Mouse (Mus musculus) layer of hippocampus, adult 9-11 months (tissue): ENCODE results near the gene Tmem185b.
A peak's percentile ranks its signal among the peaks of the same experiment; 100 is the strongest.

Experiments used
- DNase-seq: peaks from one replicate; pipeline ENCODE4 v3.0.0; 2022

Gene Tmem185b

DNA sequence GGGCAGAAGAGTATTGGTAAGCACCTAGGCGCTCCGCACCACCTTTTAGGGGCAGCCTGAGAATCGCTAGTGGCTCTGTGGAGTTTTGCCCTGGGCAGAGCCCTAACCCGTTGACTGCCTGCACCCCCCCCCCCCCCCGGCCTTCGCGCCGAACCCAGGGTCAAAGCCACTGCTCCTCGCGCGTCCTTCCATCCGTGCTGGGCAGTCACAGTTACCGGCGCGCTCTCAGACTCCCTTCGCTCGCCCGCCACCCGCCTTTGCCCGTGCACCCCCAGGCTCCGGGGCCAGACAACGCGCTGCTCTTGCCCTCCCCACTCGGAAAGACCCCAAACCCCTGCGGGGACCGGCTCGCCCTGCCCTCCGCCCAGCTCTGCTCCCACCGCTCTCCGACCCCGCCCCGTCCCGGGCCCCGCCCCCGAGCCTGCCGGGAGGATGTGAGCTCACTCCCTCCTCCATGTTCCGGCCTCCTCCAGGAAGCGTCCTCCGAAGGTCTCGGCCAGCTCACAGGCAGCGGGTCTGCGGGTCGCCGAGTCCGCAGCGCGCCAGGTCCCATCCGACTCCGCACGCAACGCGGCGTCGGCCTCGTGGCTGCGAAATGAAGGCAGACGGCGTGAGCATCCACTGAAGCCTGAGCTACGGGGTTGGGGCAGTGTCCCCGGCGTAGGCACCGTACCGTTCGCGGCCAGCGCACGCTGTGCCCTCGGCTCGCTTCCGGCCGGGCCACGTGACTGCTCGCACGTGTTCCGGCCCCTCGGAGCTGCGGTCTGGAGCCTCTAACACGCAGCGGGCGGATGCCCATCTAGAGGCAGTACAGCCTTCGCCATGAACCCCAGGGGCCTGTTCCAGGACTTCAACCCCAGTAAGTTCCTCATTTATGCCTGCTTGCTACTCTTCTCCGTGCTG lies at the start of gene Tmem185b:
Tmem185b (plus strand) TSS at position 472 of the 903 bp plus-strand sequence.
- peak; percentile 88 for DNase-seq

DNA sequence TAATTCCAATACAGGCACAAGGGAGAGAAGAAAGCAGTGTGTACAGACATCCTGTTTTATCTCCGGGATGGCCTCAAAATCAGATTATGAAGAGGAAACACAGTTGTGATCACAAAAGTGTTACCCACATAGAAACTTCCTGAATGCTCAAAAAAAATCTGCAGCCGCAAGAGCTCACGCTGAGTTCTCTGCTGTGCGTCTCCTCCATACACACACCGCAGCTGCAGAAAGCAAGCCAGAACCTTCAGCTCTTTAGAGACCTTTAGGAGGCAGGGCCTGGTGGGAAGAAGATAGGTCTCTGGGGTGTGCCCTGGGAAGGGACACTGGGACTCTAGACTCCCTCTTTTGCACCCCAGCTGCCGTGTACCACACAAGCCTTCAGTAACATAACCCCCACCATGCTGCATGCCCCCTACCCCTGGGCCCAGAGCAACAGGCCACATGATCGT lies 49.0 kb upstream of the Tmem185b start:
- no peak for DNase-seq

DNA sequence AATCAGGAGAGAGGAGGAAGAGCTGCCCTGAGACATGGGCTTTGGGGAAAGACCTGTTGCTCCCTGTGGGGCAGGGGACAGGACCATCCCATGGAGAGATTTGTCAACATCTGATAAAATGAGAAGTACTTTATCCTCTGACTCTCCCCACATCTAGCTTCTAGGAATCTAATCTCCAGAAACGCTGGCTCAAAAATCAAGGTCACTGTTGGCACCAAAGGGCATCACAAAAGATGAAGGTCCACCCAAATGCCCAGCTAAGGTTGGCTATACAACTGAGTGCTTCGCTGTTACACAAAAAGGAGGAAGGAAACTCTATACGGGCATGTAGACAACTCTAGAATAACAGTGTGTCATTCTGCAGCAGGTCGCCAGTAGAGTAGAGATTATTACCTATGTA lies 46.3 kb upstream of the Tmem185b start:
- no peak for DNase-seq

DNA sequence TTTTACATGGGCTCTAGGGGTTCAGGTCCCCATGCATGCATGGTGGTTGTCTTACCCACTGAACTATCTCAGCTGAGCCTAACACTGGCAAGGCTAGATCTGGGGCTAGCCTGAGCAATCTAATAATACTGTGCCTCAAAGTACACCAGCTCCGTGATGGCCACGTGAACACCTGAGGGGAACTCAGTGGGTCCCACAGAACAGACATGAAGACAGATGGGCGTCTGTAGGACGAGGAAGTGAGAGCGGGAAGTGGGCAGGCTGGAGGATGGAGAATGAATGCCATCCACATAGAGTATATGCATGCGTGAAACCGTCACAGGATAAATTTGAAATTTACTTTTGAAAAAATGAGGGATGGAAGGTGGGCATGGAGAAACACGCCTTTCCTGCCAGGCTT lies 45.3 kb upstream of the Tmem185b start:
- peak; percentile 55 for DNase-seq

DNA sequence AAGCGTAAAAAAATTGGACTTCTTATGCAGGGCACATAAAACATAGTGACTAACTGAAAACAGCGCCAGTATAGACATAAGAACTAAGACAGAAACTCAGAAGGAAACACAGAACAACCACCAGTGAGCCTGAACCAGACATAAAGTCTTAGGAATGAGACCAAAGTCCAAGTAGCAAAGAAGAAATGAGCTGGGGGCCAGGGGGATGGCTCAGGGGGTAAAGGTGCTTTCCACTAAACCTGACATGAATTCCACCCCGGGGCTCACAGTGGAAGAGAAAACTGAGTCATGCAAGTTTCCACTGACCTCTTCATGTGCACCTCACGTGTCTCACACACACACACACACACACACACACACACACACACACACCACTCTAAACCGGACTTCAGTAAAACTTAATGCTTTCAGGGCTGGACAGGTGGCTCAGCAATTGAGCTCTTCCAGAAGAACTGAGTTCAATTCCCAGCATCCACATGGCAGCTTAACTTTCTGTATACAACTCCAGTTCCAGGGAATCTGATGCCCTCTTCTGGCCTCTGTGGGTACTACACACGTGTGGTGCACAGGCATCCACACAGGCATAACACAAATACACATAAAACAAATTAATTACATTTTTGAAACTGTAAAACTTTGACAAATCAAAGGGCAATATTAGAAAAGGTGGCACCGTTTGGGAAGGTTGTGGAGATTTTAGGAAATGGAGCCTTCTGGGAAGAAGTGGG lies 44.6 kb upstream of the Tmem185b start:
- DNase-seq: no peak

DNA sequence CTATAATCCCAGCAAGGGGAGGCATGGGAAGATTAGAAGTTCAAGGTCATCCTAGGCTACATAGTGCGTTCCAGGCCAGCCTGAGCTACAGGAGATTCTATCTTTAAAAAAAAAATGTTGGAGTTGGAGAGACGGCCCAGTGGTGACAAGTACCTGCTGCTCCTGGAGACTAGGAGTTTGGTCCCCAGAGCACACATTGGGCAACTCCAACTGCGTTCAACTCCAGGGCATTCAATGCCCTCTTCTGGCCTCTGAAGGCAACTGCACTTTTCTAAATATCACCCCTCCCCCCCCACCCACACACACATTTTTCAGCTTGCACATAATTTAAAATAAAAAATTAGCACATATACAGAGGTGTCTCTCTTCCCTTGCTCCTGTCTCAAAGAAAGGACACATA lies 43.1 kb upstream of the Tmem185b start:
- no peak for DNase-seq

DNA sequence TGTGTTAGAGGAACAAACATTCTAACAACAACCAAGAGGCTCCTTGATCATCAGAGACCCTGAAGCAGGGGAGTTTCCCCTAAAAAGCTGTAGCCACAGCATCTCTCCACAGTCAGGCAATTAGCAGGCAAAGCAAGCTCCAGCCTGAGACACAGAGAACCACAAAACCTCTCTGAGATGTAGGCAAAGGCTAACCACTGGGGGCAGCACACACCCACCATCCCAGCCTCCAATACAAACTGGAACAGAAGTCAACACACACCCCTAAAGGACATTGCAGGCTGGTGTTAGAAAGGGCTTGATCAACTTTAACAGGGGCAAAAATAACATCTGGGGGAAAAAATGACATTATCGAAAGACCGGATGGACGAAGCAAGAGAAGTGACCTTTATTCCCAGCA lies 41.5 kb upstream of the Tmem185b start:
- no peak for DNase-seq

DNA sequence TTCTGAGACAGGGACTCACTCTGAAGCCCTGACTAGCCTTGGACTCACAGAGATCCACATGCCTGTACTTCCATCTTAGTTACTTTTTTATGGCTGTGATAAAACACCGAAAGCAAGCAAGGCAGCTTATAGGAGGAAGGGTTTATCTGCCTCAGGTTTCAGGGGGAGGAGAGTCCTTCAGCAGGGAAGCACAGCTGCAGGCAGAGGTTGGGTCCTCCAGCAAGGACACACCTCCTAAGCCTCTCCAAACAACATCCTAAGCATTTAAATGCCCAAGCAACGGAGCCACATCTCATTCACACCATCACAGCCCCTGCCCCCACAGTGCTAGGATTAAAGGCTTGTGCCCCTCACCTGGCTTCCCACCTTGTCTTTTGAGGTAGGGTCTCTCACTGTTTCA lies 40.1 kb upstream of the Tmem185b start:
- DNase-seq: no peak

DNA sequence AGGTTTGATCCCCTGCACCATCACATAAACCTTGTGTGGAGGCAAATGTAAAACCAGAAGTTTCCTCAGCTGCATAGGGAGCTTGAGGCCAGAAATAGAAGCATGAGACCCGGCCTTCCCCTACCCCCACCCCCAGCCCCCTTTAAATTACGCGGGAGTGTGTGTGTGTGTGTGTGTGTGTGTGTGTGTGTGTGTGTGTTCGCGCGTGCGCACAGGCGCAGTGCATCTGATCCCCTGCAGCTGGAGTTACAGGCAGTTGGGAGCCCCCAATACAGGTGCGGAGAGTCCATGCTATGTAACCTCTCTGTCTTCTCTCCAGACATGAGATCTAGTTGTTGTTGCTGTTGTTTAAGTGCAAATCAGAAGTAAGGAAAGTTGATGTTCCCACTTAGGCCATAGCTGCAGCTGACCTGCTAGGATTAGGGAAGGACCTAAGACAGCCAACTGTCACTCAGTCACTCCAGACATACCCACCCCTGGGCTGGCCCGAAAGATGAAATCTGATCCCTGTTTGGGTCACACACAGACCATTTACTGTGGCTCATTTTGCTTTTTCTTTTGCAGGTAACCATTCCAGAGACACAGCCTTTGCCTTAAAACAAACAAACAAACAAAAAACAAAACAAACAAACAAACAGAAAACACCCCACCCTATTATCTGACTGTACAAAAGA lies 37.9 kb upstream of the Tmem185b start:
- DNase-seq: no peak

DNA sequence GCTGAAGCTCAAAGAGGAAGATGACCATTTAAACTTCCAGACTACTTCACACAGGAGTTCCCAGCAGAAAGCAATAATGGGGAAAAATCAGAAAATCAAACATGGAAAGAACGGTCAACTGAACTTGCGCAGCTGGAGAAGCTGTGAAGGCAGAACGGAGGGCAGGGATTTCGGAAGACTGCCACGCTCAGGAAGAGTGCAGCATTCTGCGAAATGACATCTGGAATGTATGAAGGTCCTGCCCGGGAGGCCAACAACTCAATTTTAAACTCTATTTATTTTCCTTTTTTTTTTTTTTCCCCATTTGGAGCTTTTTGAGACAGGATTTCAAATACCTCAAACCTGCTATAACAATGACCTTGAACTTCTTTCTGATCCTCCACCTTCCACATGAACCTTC lies 35.2 kb upstream of the Tmem185b start:
- DNase-seq: no peak

DNA sequence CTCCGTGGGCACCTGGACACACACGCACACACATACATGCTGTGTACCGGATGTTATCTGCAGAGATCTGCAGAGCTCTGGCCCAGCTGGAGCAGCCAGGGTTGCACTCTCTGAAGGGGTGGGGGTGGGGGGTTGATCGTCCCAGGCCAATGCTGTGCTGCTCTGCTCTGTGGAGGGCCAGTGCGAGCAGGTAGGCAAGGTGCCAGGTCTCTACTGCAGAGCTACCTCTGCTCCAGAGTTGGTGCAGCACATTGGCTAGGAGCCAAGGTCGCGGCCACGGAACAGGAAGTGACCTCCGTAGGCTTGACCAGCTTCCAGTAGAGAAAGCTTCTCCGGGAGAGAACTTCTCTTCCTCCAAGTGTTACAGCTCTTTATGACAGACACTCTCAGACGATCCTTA lies 33.9 kb upstream of the Tmem185b start:
- DNase-seq: peak; percentile 52

DNA sequence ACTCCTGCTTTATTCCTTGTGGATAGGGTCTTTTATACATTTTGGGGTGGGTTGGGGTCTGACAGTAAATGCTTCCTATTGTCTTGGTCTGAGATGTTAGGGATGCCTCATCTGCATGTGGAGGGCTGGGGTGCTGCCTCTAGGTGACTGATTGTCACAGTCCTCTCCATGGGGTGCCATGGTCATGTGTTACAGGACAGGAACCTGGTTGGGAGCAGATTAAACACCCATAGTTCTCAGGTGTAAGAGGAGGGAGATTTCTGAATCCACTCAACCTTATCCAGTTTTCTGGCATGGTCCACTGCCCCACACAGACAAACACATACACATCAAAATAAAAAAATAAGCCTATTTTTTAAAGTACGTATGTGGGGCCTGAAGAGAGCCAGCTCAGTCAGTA lies 33.5 kb upstream of the Tmem185b start:
- no peak for DNase-seq

DNA sequence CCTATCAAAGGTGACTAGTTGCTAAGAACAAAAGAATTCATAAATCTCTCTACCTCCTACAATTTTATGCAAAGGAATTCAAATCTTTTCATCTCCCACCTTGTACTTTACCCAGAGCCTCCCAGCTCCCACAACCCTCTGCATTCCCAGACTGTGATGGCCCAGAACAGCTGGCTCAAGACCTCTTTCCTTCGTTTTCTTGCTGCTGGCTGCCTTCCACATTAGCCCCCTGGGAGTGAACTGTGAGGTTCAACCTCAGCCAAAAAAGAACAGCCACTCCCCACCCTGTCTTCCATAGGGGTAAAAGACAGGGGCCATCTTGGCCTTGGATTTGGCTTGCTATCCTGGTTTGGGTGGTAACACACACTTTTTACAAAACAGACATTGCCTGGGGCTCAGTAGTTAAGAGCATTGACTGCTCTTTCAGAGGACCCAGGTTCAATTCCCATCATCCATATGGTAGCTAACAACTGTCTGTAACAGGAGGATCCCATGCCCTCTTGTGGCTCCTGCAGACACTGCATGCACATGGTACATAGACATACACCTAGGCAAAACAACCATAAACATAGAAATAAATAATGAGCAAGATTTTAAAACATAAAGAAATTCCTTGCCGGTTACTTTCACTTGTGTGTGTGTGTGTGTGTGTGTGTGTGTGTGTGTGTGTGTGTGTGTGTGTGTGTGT lies 31.8 kb upstream of the Tmem185b start:
- DNase-seq: no peak

DNA sequence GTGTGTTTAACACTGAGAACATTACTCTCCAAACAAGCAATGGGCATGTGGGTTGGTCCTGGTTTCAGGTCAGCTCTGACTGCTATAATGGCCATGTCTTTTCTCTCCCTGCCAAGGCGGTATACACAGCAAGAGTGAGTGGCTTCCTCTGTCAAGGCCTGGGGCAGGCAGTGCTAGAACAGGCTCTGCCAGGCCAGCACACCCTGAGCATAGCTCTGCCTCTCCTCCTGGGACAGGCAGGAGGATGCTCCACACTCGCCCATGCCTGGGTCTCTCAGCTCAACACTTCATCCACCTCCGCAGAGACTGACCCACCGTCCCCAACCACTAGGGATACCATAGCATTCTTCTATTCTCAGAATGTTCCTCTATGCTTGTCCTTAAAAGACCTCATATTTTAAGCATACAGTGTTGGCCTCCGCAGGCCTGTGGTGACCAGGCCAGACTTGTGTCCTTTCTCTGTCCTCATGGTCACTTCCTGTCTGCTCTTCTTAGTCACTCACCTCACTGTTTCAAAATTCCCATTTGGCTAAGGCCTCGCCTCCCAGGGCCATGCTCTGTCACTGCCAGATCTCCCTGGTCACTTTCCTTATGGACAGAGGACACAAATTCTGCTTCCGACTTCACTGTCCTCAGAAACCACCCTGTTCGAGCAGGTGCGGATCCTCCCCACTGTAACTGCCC lies 31.1 kb upstream of the Tmem185b start:
- no peak for DNase-seq

DNA sequence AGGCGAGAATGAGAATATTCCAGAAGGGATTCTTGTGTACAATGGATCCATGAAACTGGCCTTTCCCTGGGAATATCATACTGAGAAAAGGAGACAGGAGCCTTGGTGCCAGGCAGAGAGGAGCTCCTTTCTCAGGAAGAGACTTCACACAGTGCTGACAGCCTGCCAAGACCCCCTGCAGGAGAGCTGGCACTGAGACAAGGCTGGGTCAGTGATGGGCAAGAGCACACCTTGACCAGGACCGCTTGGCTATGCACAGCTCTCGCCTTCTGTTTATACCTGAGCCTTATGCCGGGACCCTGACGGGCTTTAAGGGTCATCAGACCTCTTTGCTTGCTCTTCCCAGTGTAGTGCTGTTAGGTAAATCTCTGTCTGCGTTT lies 30.6 kb upstream of the Tmem185b start:
- DNase-seq: no peak

DNA sequence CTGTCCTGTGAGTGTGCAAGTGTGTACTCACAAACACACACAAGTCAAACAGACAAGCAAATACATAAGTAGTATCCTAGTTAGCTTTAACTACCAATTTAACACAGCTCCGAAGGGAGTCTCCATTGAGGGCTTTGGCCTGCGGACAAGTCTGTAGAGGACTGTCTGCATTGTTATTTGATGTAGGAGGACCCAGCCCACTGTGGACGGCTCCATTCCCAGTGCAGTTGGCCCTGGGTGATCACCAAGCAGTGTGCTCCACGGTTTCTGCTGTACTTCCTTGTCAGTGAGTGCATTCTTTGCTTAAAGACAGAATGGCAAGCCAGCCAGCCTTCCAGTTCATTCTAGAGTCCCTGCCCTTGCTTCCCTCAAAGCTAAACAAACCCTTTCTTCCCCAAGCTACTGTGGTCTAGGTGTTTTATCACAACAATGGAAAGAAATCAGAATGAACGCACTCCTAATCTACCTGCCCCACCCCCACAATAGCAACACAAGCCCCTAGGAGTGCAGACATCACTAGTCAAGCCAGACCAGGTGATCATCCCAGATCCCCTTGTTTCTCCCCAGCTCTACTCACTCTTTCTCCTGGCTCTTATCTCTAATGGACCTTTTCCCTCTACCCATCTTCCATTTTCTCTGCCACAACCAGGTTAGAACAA lies 28.5 kb upstream of the Tmem185b start:
- no peak for DNase-seq

DNA sequence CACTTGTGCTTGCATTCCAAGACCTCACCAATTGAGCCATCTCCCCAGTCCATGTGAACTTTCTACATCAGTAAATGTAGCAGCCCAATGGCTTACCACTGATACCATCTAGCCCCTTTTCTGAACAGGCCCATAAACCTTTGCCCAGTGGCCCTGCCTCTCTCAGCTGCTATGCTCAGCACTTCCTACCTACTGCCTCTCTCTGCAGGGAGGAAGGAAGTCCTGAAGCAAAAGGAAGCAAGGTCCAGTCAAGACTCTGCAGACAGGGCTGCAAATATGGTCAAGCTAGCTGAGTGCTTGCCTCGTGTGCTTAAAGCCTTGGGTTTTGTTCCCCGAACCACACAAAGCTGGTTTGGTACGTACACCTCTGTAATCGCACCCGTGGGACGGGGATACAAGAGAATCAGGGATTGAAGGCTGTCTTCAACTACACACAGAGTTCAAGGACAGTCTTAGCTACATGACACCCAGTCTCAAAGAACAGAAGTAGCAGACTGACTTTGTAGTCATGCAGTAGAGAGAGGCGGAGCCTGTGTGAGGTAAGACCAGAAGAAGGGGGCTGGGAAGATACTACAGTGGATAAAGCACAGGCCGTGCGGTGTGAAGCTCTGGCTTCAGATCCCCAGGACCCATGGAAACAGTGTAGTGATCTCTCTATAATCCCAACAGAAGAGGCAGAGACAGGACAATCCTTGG lies 27.3 kb upstream of the Tmem185b start:
- no peak for DNase-seq

DNA sequence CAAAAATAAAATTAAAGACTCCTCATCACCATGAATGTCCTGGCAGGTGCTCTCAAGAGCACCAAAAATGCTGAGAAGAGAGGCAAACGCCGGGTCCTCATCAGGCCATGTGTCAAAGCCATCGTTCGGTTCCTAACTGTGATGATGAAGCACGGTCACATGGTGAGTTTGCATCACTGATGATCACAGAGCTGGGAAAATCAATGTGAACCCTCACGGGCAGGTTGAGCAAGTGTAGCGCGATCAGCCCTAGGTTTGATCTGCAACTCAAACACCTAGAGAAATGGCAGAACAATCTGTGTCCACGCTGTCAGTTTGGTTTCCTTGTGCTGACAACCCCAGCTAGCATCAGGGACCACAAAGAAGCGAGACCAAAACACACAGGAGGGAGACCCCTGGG lies 26.5 kb upstream of the Tmem185b start:
- no peak for DNase-seq

DNA sequence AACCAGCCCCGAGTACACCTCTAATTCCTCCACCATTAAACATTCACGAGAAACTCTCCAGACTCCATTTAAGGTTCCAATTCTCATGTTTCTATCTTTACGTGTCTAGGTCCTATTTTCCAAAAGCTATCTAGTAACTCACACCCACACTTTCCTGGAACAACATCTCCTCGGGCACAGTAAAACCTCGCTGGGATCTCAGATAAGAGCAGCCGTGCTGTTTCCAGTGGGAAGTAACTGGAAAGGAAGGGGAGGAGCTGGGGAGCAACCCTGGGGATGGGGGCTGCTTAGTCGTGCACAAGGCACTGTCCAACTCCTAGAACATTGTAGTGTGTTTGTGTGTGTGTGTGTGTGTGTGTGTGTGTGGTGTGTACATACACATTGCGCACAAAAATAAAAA lies 24.1 kb upstream of the Tmem185b start:
- no peak for DNase-seq

DNA sequence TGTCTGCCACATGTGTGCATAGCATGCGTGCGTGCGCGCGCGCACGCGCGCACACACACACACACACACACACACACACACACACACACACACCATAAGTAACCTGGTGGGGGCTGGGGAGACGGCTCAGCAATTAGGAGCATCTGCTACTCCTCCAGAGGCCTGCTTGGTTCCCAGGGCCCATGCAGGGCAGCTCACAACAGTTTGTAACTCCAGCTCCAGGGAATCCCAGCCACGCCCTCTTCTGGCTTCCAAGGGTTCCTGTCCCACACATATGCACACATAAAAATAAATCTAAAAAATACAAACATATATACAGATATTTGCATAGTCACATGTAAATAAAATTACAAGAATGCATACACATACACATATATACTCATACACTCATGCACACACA lies 23.2 kb upstream of the Tmem185b start:
- no peak for DNase-seq

DNA sequence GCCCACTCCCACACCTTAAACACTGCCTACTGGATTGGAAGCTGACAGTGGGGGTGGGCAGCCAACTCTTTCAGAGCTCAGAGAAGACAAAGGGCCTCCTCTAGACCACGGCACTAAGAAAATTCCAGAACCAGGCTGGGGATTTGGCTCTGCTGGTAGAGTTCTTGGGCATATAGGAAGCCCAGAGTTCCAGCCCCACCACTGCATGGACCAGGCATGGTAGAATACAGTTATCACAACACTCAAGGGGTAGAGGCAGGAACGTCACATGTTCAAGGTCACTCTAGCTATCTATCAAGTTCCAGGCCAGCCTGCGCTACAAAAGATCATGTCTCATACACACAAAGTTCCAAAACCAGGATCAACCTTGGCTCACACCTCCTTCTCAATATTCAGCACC lies 22.8 kb upstream of the Tmem185b start:
- no peak for DNase-seq
